Mouse (Mus musculus) myocyte (in vitro differentiated cells): ENCODE data around the gene Faap24.

Experiments used
- CEBPB ChIP-seq: IDR thresholded peaks from 2 replicates; pipeline ENCODE4 v1.6.1; 2011; ENCODE audit warnings: mild to moderate bottlenecking, moderate library complexity; ENCODE audit not compliant: poor library complexity, insufficient read depth, severe bottlenecking
- E2F4 ChIP-seq: IDR thresholded peaks from one replicate; pipeline ENCODE4 v1.6.1; 2011; ENCODE audit warnings: mild to moderate bottlenecking, control low read depth, moderate library complexity; ENCODE audit not compliant: insufficient read depth
- MAX ChIP-seq: IDR thresholded peaks from one replicate; pipeline ENCODE4 v1.6.1; 2011; ENCODE audit warnings: low read depth, mild to moderate bottlenecking, control low read depth
- MYOD1 ChIP-seq, 3 experiments: IDR thresholded peaks; one replicate each; pipeline ENCODE4 v1.6.1; 2011; ENCODE audit warnings: control low read depth in 2 of 3, low read depth in 2 of 3, mild to moderate bottlenecking in 2 of 3, moderate library complexity in 1 of 3; ENCODE audit not compliant: insufficient read length in 2 of 3, control insufficient read depth in 1 of 3
- MYOG ChIP-seq, 3 experiments: IDR thresholded peaks; one replicate each; pipeline ENCODE4 v1.6.1; 2011; ENCODE audit warnings: control low read depth in 2 of 3, low read depth in 2 of 3, mild to moderate bottlenecking in 2 of 3; ENCODE audit not compliant: insufficient read length in 2 of 3, control insufficient read depth in 1 of 3, insufficient read depth in 1 of 3
- POLR2A ChIP-seq: IDR thresholded peaks from one replicate; pipeline ENCODE4 v1.6.1; 2011; ENCODE audit warnings: low read depth, mild to moderate bottlenecking, control low read depth, moderate library complexity; ENCODE audit not compliant: insufficient read length
- POLR2AphosphoS2 ChIP-seq: IDR thresholded peaks from one replicate; pipeline ENCODE4 v1.6.1; 2011; ENCODE audit warnings: low read depth, control low read depth; ENCODE audit not compliant: insufficient read length
- TCF12 ChIP-seq: IDR thresholded peaks from one replicate; pipeline ENCODE4 v1.6.1; 2011; ENCODE audit warnings: mild to moderate bottlenecking, control low read depth; ENCODE audit not compliant: poor library complexity, insufficient read depth, severe bottlenecking
- TCF3 ChIP-seq: IDR thresholded peaks from one replicate; pipeline ENCODE4 v1.6.1; 2011; ENCODE audit warnings: low read depth, control low read depth; ENCODE audit not compliant: insufficient read length
- USF1 ChIP-seq: IDR thresholded peaks from one replicate; pipeline ENCODE4 v1.6.1; 2011; ENCODE audit warnings: low read depth, mild to moderate bottlenecking, control low read depth, moderate library complexity

- no peak for TF ChIP-seq E2F4
- TF ChIP-seq MYOG (IDR thresholded peaks at IDR 0.05; ENCODE audit: control insufficient read depth in 1 of 3, insufficient read depth in 1 of 3, insufficient read length in 2 of 3, low read depth in 2 of 3) = no peak
- TF ChIP-seq POLR2A = no peak
- no peak for TF ChIP-seq TCF12
- TF ChIP-seq USF1 = no peak
- no peak for TF ChIP-seq CEBPB
- TF ChIP-seq MAX = no peak
- no peak for TF ChIP-seq POLR2AphosphoS2
- no peak for TF ChIP-seq TCF3
- TF ChIP-seq MYOD1 (IDR thresholded peaks at IDR 0.05; ENCODE audit: control insufficient read depth in 1 of 3, insufficient read length in 2 of 3, low read depth in 2 of 3) = no peak
Measured at GRCm38 (mm10) chr7:35372483-35373017, 24.1 kb downstream of the Faap24 start.
